Mouse (Mus musculus): ENCODE results near the gene Gm49322.

DNA sequence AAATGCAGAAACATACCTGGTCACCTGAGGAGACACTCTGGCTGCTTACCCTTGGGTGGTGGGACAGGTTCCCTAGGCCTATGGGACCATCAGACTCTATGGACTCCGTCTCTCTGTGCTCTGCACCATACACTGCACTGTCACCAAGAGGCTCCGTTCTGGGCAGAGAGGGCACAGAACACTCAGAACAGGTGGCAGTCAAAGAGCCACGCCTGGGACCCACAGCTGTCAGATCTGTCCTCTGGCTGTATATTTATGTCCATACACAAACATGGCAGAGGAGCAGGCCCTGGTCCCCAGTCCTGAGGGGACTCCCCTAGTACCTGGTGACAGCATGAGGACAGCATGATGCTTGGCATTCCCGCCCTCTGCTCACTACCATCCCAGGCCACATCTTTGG lies 19.9 kb downstream of the Gm49322 start:
- TF ChIP-seq CTCF (IDR thresholded peaks at IDR 0.05; ENCODE audit: low read depth, low read length) (no peak), POLR2A (IDR thresholded peaks at IDR 0.05; ENCODE audit: borderline replicate concordance, low read depth, low read length) (no peak)
